Mouse (Mus musculus): Measurements from ENCODE around the gene Pdcd4.

DNA sequence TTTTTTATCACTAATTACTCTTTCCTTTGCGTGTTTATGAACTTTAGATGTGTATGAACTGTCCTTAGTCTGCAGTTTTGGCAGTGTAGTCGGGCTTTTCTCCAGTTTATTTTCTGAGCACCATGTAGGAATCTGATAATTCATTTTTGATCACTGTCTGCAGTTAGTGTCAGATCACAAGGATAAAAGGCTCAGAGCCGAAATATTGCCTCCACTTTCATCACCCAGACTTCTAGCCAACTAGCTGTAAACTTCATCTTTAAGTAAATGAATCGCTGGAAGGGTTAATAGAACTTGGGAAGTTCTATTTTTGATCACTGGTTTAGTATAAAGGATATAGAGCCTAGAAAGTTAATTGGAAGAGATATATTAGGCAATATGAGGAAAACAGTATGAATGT, 70.5 kb downstream of the Pdcd4 start:
- no peak for TF ChIP-seq CTCF (IDR thresholded peaks at IDR 0.05; ENCODE audit: borderline replicate concordance, extremely low read depth, insufficient read depth, insufficient read length)
- TF ChIP-seq POLR2A (IDR thresholded peaks at IDR 0.05; ENCODE audit: borderline replicate concordance, extremely low read depth, insufficient read depth, insufficient read length, poor library complexity, severe bottlenecking) = no peak

Measured in brain, embryonic 14.5 days (tissue).